Mouse (Mus musculus) forebrain, embryonic 11.5 days (tissue): ENCODE data around the gene Pcbp3. TPM values are rescaled to one million over a fixed set of nuclear protein-coding genes. Genes with fewer than 3 reads are reported as not detected.
A peak's percentile ranks its signal among the peaks of the same experiment; 100 is the strongest.

Experiments
- ATAC-seq: fragments of 200-750 bp; cut with Nextera tagmentation; replicated peaks from 2 replicates; pipeline ENCODE4 v1.8.0; 2017; ENCODE audit warnings: moderate TSS enrichment; ENCODE audit not compliant: low FRiP score
- DNase-seq: peaks from one replicate; pipeline ENCODE4 v3.0.0-alpha.2; 2017; ENCODE audit warnings: low spot score
- H3K27ac ChIP-seq: fragments of 300-500 bp; sonication (generic); 2 replicates; pipeline ENCODE4 v1.5.1; 2014; ENCODE audit warnings: low read depth, low read length
- H3K27me3 ChIP-seq: fragments of 300-500 bp; sonication (generic); 2 replicates; pipeline ENCODE4 v1.6.1; 2014; ENCODE audit warnings: mild to moderate bottlenecking, low read length, mixed read lengths; ENCODE audit not compliant: control insufficient read depth, insufficient read depth
- H3K36me3 ChIP-seq: fragments of 300-500 bp; sonication (generic); 2 replicates; pipeline ENCODE4 v1.6.1; 2014; ENCODE audit warnings: mild to moderate bottlenecking, low read length, moderate library complexity, mixed read lengths; ENCODE audit not compliant: control insufficient read depth, insufficient read depth
- H3K4me1 ChIP-seq: fragments of 300-500 bp; sonication (generic); replicated peaks from 2 replicates; pipeline ENCODE4 v1.6.1; 2014; ENCODE audit warnings: low read length, mixed read lengths; ENCODE audit not compliant: control insufficient read depth, insufficient read depth
- H3K4me2 ChIP-seq: fragments of 300-500 bp; sonication (generic); 2 replicates; pipeline ENCODE4 v1.6.1; 2014; ENCODE audit warnings: low read depth, mild to moderate bottlenecking, low read length, moderate library complexity, mixed read lengths; ENCODE audit not compliant: severe bottlenecking
- H3K4me3 ChIP-seq: fragments of 300-500 bp; sonication (generic); 2 replicates; pipeline ENCODE4 v1.5.1; 2014; ENCODE audit warnings: low read depth, low read length
- H3K9ac ChIP-seq: fragments of 300-500 bp; sonication (generic); 2 replicates; pipeline ENCODE4 v1.6.1; 2014; ENCODE audit warnings: low read length
- H3K9me3 ChIP-seq: fragments of 300-500 bp; sonication (generic); 2 replicates; pipeline ENCODE4 v1.6.1; 2016; ENCODE audit warnings: low read length, mixed read lengths; ENCODE audit not compliant: control insufficient read depth
- WGBS: fragments of 180-500 bp; shearing (Covaris S2); extraction: QIAGEN DNeasy Blood & Tissue Kit; methylation state at CpG from one replicate; pipeline ENCODE4 v1.1.7; 2014; 5-methylcytosine and 5-hydroxymethylcytosine counted together
- polyA plus RNA-seq: library from polyadenylated mRNA; unstranded; fragments of >200 nt; fragmentation: Nextera tagmentation; extraction: Ambion mirVana; gene quantifications from 2 replicates; pipeline ENCODE4 v1.2.1, GENCODE M21; 2014

Pcbp3 gene
- polyA plus RNA-seq, 1 experiment from 2014 or later: 35.4 TPM

DNA sequence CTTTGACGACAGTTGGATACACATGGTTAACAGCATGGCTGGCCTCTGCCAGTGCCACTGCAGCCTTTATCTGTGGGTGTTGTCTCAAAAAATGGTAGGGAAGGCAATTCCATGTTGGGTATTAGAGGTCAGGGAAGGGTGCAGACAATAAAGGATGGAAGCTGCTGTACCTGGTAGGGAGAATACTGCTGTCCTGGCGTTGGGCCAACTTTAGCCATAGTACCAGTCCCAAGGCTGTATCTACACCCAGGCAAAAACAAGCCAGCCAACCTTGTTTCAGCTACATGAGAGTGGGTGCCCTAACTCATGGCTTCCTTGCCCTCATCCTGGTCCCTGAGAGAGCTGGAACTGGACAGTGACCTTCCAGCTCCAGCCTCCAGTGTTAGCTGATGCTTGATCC lies 103.8 kb downstream of the Pcbp3 start:
- ATAC-seq (no peak), DNase-seq (no peak)
- H3K27ac ChIP-seq: no peak overlapping the region
- no peak overlapping the region for H3K9ac ChIP-seq
- H3K4me2 ChIP-seq: no peak overlapping the region
- H3K9me3 ChIP-seq: no peaks in the 10 kb centered on the region
- H3K36me3 ChIP-seq: no peaks in the 10 kb centered on the region
- no peaks in the 10 kb centered on the region for H3K4me1 ChIP-seq
- 96% methylated on average over 2 of the region's 2 CpGs for WGBS
- H3K27me3 ChIP-seq: no peaks in the 10 kb centered on the region
- no peak overlapping the region for H3K4me3 ChIP-seq

DNA sequence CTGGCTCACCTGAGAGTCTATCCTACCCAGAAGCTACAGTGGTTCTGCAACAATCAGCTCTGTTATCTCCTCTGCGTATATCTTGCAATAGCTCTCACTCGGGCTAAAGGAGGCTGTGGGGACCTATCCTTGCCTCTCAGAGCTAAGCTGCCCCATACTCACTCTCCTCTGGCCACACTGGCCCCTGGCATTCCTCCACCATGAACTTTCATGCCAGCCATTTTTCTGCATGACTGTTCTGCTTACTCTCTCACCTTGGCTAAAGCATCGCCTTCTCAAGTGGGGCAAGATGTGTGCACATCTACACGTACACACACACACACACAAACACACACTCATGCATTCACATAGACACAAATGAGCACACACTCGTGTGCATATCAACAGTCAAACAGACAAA lies 115.2 kb downstream of the Pcbp3 start:
- WGBS: 87% methylated on average over 5 of the region's 5 CpGs
- H3K9me3 ChIP-seq: no peaks in the 10 kb centered on the region
- H3K4me1 ChIP-seq: no peaks in the 10 kb centered on the region
- no peak overlapping the region for H3K9ac ChIP-seq
- no peak overlapping the region for H3K27ac ChIP-seq
- no peaks in the 10 kb centered on the region for H3K27me3 ChIP-seq
- H3K4me2 ChIP-seq: no peak overlapping the region
- ATAC-seq (no peak), DNase-seq (no peak)
- no peak overlapping the region for H3K4me3 ChIP-seq
- no peaks in the 10 kb centered on the region for H3K36me3 ChIP-seq

GRCm38 (mm10) chr10:76844901-76845300 lies 116.8 kb downstream of the Pcbp3 start:
- WGBS: 90% methylated on average over 4 of the region's 4 CpGs
- no peaks in the 10 kb centered on the region for H3K9me3 ChIP-seq

GRCm38 (mm10) chr10:76844365-76844764 lies 117.3 kb downstream of the Pcbp3 start:
- Histone ChIP-seq H3K4me1 (no peaks in the 10 kb centered on the region), H3K36me3 (no peaks in the 10 kb centered on the region), H3K27ac (no peak overlapping the region), H3K4me3 (no peak overlapping the region), H3K27me3 (no peaks in the 10 kb centered on the region), H3K9me3 (no peaks in the 10 kb centered on the region), H3K4me2 (no peak overlapping the region), H3K9ac (no peak overlapping the region)
- DNase-seq: no peak
- WGBS: 79% methylated on average over 3 of the region's 3 CpGs
- ATAC-seq: no peak

More at GRCm38 (mm10) chr10:76844901-76845300, 116.8 kb downstream of the Pcbp3 start:
- Histone ChIP-seq H3K27ac (no peak overlapping the region), H3K36me3 (no peaks in the 10 kb centered on the region), H3K4me2 (no peak overlapping the region), H3K4me3 (no peak overlapping the region), H3K4me1 (no peaks in the 10 kb centered on the region), H3K27me3 (no peaks in the 10 kb centered on the region), H3K9ac (no peak overlapping the region)
- no peak for DNase-seq
- ATAC-seq: no peak

DNA sequence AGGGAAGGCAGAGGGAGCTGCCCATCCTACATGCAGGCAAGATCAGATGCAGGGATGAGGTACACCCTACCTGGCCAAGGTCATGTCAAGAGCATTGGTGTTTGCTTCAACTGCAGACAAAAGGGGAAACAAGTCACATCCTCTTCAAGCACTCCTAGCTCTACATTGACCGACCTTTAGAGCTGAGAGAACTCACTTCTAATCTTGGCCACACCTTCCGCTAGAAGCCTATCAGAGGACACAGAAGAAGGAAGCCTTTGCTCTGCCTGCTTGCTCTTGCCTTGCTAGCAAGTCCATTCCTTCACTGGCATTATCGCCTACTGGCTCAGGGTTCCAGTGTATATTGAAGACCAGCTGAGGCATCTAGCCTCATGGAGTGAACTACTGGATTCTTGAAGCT lies 119.6 kb downstream of the Pcbp3 start:
- WGBS: 91% methylated on average over 3 of the region's 3 CpGs
- Histone ChIP-seq H3K27me3 (no peaks in the 10 kb centered on the region), H3K9ac (no peak overlapping the region), H3K36me3 (no peaks in the 10 kb centered on the region), H3K27ac (no peak overlapping the region), H3K4me3 (no peak overlapping the region), H3K4me2 (no peak overlapping the region), H3K4me1 (no peaks in the 10 kb centered on the region), H3K9me3 (no peaks in the 10 kb centered on the region)
- DNase-seq (no peak), ATAC-seq (no peak)

DNA sequence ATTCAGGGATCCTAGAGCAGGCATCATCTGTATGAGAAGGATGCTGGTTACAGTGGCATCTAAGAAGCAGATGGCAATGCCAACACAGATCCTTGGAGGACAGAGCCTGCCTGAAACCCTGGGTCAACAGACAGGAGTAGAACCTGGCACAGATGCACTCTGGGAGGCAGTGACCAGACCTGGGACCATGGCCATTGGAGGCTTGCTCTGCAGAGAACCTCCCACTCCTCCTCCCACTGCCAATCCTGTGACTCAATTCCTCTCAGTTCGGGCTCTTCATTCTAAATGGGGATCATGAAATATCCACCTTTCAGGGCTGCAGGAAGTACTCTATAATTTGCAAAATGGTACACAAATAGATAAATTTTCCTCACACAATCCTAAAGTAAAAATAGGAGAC lies 120.5 kb downstream of the Pcbp3 start:
- no peaks in the 10 kb centered on the region for H3K9me3 ChIP-seq
- no peak overlapping the region for H3K27ac ChIP-seq
- no peaks in the 10 kb centered on the region for H3K27me3 ChIP-seq
- no peaks in the 10 kb centered on the region for H3K4me1 ChIP-seq
- no peak overlapping the region for H3K4me3 ChIP-seq
- WGBS: 83% methylated on average over 1 of the region's 1 CpGs
- H3K36me3 ChIP-seq: no peaks in the 10 kb centered on the region
- ATAC-seq (no peak), DNase-seq (no peak)
- no peak overlapping the region for H3K9ac ChIP-seq
- H3K4me2 ChIP-seq: no peak overlapping the region

DNA sequence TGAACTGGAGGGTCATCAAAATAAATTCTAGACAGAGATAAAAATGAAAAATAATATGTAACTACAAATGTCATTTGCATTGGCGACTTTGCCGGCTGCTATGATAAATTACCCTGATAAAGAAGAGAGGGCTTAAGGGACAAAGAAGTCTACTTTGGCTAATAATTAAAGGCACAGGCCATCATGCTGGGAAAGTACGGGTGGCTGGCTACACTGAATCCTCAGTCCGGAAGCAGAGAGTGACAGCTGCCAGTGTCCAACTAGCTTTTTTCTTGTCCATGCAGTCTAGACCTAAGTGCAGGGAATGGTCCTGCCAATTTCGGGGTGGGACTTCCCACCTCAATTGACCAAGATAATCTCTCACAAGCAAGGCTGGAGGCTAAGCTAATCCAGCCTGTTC lies 121.1 kb downstream of the Pcbp3 start:
- H3K4me3 ChIP-seq: no peak overlapping the region
- no peak overlapping the region for H3K27ac ChIP-seq
- ATAC-seq (no peak), DNase-seq (no peak)
- WGBS: 69% methylated on average over 5 of the region's 5 CpGs
- no peaks in the 10 kb centered on the region for H3K4me1 ChIP-seq
- no peak overlapping the region for H3K9ac ChIP-seq
- H3K36me3 ChIP-seq: no peaks in the 10 kb centered on the region
- H3K27me3 ChIP-seq: no peaks in the 10 kb centered on the region
- no peak overlapping the region for H3K4me2 ChIP-seq
- H3K9me3 ChIP-seq: no peaks in the 10 kb centered on the region

DNA sequence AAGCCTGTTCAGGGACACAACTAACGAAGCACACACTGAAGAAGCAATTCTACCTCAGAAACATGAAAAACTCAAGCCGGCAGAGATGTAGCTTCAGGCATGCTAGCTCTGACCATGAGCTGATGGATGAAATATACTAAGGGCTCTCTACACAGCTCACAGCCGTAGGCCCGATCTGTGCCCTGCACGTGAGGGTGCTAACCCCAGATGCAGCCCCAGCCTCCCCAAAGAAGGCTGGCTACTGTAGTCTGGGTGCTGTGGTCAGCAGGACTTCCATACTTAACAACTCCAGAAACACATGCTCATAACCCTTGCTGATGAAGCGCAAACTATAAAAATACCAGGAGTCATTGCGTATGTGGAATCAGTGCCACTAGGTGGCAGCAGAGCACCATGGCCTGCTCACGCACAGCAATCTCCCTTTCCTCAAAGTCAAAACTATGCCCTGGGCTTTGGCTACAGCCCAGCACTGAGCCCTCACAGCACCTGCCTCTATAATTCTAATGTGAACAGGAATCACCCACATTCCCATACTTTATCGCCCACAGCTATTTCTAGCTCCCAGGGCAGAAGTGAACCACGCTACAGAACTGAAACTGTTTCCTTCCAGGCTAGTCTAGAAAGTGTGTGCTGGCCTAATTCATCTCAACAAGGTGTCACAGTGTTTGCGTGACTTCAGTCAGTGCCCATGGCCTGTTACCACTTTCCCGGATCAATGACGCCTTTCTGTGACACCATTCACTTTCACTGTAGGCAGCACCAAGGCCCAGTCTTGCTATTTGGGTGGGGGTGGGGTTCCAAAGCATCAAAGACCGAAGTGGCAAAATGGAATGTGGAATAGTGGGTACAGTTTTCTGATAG lies 126.0 kb downstream of the Pcbp3 start:
- no peak overlapping the region for H3K9ac ChIP-seq
- H3K4me3 ChIP-seq: no peak overlapping the region
- no peak overlapping the region for H3K27ac ChIP-seq
- no peak overlapping the region for H3K4me2 ChIP-seq
- no peaks in the 10 kb centered on the region for H3K9me3 ChIP-seq
- H3K4me1 ChIP-seq: no peaks in the 10 kb centered on the region
- DNase-seq (peak; percentile 88), ATAC-seq (no peak)
- H3K36me3 ChIP-seq: no peaks in the 10 kb centered on the region
- H3K27me3 ChIP-seq: no peaks in the 10 kb centered on the region
- WGBS: 63% methylated on average over 14 of the region's 14 CpGs

GRCm38 (mm10) chr10:76832841-76833240 lies 128.8 kb downstream of the Pcbp3 start:
- Histone ChIP-seq H3K4me1 (no peaks in the 10 kb centered on the region), H3K4me3 (no peak overlapping the region), H3K9me3 (no peaks in the 10 kb centered on the region; the same call in 1 of the 2 replicates), H3K27ac (no peak overlapping the region), H3K36me3 (no peaks in the 10 kb centered on the region), H3K27me3 (no peaks in the 10 kb centered on the region), H3K4me2 (no peak overlapping the region), H3K9ac (no peak overlapping the region)
- WGBS: 89% methylated on average over 1 of the region's 1 CpGs
- DNase-seq (no peak), ATAC-seq (no peak)
